Mouse (Mus musculus) liver (tissue): ENCODE results near the gene Defb3.
"Not testable (repeated sequence)": the region's sequence is repeated elsewhere in the genome, so short reads cannot be mapped to it uniquely, and the experiment has no call there.

Experiments
- DNase-seq: peaks from one replicate; pipeline ENCODE4 v3.0.0-alpha.2; 2020; ENCODE audit warnings: mixed read lengths

The Defb3 gene

GRCm38 (mm10) chr8:19293060-19293459 lies at the start of gene Defb3:
Gene Defb3 (plus strand): TSS chr8:19293360.
- not testable (repeated sequence) for DNase-seq

GRCm38 (mm10) chr8:19247280-19247679 lies 45.9 kb upstream of the Defb3 start, which contains the start of gene Defb5:
Gene Defb5 (plus strand): TSS chr8:19247580.
- DNase-seq, result no peak

GRCm38 (mm10) chr8:19258136-19258535 lies 35.0 kb upstream of the Defb3 start:
- no peak for DNase-seq

- no peak for DNase-seq
Measured at GRCm38 (mm10) chr8:19259667-19260066, 33.5 kb upstream of the Defb3 start.

GRCm38 (mm10) chr8:19298361-19298760 lies 5.2 kb downstream of the Defb3 start:
- DNase-seq, result not testable (repeated sequence)

GRCm38 (mm10) chr8:19331836-19332235 lies 38.7 kb downstream of the Defb3 start:
- DNase-seq, result no peak
